Mouse (Mus musculus) gastrocnemius, postnatal 10 days (tissue): ENCODE measurements around the gene Evx1. TPM values are rescaled to one million over a fixed set of nuclear protein-coding genes. Genes with fewer than 3 reads are reported as not detected.
A peak's percentile ranks its signal among the peaks of the same experiment; 100 is the strongest.

ENCODE experiments used
- DNase-seq: peaks from one replicate; pipeline ENCODE4 v3.0.0; 2021; ENCODE audit warnings: mixed read lengths
- long read RNA-seq, 2 experiments: library from polyadenylated mRNA; stranded (forward); transcript quantifications; one replicate each; pipeline ENCODE4 v2.0.0; 2021
- total RNA-seq, 2 experiments: library from RNA; stranded (reverse); gene quantifications; 2 replicates each; pipeline ENCODE4 v1.2.3; 2021

The Evx1 gene
- not detected for total RNA-seq
- long read RNA-seq, experiment 1: 0 reads
- long read RNA-seq, experiment 2: 0 reads

DNA sequence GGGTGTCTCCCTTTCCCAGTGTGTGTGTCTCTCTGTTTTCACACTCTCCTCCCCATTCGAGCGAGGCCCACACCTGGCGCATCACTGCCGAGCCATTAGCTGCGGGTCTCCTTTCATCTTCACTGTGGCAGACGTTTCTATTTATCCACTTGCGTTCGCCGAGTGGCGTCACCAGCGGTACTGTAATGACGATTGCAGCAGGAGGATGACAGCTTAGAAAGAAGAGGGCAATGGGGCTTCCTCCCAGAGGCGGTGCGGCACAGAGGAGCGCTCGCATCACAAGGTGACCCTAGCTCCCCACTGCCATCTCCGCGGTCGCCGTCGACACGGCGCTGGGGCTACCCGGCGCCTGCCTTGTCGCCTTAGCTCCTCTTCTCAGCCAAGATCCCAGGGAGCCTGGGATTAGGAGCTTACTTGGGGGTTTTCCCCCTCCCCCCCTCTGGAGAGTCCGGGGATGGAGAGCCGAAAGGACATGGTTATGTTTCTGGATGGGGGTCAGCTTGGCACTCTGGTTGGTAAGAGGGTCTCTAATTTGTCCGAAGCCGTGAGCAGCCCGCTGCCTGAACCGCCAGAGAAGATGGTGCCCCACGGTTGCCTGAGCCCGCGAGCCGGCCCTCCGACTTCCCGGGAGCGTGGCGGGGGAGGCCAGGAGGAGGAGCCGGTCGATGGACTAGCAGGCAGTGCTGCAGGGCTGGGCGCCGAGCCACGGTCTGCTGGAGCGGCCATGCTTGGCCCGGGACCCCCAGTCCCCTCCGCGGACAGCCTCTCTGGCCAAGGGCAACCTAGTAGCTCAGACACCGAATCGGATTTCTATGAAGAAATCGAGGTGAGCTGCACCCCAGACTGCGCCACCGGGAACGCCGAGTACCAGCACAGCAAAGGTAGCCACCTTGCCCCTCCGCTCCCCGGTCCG is at the start of gene Evx1:
Gene Evx1, plus strand, starts transcription at position 108 of the 913 bp plus-strand sequence.
- DNase-seq: peak; percentile 40

- DNase-seq: no peak
Measured at GRCm38 (mm10) chr6:52264106-52264790, 49.0 kb upstream of the Evx1 start.

- no peak for DNase-seq
Measured at GRCm38 (mm10) chr6:52265306-52265912, 47.9 kb upstream of the Evx1 start.

DNA sequence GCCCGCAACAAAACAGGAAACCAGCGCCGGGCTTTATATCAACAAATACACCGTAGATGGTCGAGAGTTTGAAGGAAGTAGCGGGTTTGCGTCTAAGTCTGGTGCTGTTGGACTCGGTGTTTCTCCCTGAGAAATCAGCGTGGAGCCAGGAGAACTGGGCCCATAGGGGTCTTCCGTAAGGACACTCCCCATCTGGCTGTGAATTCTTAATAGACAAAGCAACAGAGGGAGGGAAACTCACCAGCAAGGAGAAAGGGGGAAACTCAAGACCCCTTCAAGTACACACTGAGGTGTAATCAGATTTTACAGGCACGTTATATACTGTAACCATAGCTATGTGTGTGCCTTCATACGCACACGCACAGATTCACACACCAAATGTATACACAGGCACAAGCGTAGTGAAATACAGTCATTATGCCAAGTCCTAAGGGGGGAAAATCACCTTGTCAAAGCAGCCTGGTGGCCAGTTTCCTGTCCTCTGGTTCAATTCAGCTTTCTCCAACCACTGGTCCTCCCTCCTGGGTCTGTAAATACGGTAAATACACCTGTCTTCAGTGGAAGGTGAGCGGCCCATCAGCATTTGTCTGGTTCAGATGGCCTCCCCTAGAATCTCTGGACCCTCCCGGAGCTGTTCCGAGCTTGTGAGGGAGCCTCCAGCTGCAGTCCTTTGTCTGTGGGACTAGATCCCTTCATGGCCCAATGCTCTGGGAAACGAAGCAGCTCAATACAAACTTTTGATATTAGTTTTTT is 47.2 kb upstream of the Evx1 start:
- no peak for DNase-seq

- no peak for DNase-seq
Measured at GRCm38 (mm10) chr6:52266666-52266985, 46.7 kb upstream of the Evx1 start.

DNA sequence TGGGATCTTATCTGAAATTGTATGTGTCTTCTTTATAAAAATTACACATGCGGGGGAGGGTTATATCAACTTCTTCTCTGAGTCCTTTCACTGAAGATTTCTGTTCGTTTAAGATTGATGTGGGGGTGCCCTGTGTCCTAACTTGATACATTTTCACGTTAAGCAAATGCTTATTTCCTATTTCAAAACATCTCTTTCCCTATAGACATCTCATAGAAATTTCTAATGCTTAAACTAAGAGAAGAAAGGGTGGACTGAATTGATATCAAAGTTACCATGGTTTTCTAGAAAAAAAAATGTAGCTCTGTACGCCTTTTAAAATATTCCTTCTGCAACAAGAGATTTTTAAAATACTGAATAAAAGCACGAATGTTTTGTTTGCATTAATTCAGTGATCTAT is 46.1 kb upstream of the Evx1 start:
- DNase-seq: no peak

DNA sequence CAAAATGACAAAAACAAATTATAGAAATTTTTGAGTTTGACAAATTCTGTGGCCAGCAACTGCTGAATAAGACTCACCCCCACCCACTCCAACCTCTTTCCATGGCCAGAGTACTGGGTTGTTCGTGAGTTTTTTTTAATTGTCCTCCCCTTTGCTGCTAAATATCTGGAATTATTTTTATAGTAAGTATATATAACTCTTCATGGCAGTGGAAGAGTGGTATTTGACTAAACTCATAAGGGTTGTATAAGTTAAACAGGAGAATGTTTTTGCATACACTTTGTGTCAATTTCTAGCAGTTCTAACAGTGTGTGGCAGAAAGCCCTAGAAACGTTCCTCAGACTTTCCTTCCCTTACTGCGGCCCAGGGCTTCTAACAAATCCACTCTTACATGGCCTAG is 45.6 kb upstream of the Evx1 start:
- no peak for DNase-seq

DNA sequence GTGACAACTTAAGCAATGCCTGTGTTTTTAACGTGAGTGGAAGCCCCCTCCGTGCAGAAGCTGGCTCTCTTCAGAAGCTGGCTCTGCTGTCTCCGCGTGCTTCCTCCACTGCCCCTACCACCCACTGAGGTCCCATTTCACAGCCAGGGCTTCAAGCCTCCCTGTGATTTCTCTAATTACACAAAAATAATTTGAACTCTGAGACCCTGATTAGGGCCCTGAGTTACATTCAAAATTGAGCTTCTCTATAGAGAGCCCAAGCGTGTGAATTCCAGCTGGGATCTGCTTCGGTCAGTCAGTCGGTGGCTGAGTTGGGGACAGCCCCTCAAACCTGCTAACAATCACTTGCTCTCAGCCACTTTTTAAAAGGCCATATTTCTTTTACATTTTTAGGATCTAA is 45.0 kb upstream of the Evx1 start:
- no peak for DNase-seq

- no peak for DNase-seq
Measured at GRCm38 (mm10) chr6:52268756-52269155, 44.5 kb upstream of the Evx1 start.

GRCm38 (mm10) chr6:52270494-52271480 is 42.5 kb upstream of the Evx1 start:
- DNase-seq: peak; percentile 67

DNA sequence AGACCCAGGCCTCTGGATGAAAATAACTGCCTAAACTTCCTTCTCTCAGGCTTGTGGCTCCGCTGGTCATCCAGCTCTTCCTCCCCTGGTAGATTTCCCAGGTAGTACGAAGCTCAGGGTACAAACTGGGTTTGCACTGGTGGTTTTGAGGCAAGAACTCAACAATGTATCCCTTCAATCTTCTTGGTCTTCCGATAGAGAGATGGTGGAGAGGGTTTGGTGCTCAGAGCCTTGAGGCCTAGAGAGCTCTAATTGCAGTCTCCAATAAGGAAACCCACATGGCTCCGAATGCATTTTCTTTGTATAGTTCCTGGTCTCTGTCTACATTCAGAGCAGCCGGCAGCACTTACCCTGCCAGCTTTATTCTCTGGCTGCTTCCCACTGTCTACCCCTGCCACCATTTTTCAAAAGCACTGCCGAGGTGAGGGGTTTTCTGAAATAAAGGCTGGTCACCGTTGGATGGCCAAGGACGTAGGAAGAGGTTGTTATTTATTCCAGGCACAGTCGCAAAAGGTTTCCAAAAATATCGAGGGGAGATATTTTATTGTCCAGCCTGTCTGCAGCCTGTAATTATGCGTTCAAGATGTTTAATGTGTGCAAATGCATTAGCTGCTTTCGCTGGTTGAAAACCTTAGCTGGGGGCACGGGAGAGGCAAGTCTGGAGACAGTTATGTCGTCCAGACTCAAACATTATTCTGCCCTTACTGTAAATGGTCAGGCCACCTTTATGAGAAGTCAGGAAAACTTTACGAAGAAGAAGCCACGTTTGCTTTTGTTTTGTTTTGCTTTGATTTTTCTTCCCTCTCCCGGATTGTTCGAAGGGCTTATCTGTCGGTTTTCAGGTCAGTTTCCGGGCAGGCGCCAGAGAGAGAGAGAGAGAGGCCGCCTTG is 40.3 kb upstream of the Evx1 start:
- no peak for DNase-seq

DNA sequence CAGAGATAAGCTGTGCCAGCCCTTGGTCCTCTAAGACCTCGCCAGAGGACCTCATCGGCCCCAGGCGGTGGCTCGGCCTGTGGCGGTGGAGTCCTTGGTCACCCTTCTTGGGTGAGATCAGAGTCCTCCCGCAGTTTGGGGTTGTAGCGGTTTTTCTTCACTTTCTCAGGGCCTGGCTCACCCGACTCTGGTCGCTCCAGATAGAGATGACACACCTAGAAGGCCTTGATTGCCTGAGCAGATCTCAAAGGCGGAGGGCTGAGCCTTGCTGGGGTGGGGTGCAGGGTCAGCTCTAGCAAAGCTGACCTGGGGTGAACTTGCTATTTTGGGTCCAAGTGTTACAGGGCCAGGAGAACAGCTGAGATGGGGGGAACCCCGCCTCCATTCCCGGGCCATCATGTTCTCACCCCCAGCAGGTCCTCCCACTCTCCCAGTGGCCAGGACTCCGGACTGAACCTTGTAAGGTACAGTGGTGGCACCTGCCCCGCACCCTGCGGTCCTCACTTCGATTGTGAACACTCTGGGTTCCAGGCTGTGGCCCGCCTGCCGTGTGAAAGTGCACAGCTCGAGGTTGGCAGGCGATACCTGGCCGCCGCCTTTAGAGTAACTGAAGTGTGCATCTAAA is 39.5 kb upstream of the Evx1 start:
- no peak for DNase-seq

DNA sequence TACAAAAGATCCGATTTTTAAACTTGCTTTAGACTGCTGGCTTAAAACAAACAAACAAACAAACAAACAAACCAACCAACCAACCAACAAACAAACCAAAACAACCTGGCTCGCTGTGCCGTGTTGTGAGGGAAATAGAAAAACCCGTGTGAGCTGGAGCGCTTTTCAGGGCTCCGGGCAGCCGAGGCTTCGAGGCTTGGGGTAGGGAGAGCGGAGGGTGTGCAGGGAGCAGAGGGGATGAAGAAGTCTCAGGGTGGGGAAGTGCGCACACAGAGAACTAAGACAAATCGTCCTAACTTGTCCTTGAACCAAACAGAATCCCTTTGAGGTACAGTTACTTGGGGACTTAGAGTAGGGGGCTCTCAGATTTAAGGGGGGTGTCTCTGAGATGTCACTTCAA is 38.7 kb upstream of the Evx1 start:
- no peak for DNase-seq

DNA sequence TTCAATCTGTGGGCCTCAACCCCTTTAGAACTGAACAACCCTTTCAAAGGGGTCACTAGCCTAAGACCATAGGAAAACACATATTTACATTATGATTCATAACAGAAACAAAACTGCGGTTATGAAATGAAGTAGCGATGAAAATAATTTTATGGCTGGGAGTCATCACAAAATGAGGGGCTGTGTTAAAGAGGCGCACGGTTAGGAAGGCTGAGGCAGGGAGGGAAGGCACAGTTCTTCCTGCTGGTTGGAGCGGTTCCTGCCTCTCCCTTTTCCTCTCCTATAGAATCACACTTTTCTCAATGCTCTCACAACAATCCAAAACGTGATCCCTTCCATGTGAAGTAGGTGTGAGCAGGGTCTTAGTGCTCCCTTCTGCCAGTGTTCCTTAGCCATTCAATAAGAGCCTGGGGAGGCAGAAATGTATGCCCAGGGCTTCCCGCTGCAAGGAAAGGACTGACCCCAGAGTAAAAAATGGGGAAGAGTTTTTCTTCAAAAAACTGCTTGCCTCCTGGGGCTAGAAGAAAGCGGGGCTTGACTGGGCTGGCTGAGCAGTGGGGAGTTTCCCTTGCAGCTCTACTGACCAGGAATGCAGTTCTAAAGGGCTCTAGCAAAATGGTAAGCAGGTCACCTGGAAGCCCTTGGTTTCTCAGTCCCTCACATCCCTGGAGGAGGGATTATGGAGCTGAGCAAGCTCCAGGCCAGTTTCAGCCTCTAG is 37.6 kb upstream of the Evx1 start:
- no peak for DNase-seq

- DNase-seq: no peak
Measured at GRCm38 (mm10) chr6:52276382-52276781, 36.9 kb upstream of the Evx1 start.

DNA sequence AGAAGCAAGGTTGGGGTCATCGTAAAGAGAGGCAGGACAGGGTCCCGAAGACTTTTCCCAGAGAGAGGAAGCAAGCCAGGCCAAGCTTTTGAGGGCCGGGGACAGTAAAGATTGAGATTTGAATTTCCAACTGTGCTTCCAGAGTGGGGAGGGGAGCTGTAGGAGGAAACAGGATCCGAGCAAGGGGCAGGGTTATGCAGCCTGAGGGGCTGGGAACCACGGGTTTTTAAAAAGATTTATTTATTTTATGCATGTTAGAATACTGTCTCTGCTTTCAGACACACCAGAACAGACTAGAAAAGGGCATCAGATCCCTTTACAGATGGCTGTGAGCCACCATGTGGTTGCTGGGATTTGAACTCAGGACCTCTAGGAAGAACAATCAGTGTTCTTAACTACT is 36.4 kb upstream of the Evx1 start:
- no peak for DNase-seq

GRCm38 (mm10) chr6:52281084-52281483 is 32.2 kb upstream of the Evx1 start:
- DNase-seq: no peak

DNA sequence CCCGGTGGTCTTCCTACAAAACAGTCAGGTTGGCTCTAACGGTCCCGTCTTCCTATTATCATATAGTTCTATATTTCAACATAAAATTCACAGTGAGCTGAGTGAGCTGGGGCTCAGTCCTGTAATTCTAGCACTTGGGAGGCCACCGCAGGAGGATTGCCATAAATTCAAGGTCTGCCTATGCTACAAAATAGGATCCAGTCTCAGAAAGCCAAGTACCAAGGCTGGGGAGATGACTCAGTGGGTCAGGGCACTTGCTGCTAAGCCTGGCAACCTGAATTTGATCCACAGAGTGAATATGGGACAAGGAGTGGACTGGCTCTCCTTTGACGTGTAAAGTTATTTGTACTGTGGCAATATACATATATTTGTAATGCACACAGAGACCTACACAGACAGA is 29.4 kb upstream of the Evx1 start:
- DNase-seq: no peak

DNA sequence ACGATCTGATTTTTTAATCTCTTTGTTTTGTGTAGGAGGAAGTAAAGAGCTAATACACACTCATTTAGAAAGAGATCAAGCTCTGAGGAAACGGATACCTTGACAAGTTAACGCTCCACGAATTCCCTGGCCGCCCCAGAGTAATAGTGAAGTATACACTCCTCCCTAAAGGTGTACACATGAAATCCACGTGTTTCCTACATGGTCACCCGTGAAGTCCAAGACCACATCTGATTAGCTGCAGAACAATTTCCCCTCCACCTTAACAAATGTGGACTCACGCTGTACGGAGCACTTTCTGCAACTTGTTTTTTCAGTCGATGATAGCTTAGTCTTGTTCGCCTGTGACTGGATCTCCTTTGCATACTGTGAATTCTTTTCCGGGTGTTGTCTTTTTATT is 23.1 kb upstream of the Evx1 start:
- DNase-seq: no peak
